Mouse (Mus musculus): Measurements from ENCODE around the gene Evpl.

The Evpl gene

GRCm38 (mm10) chr11:116255090-116255981 lies 17.5 kb upstream of the Evpl start:
- no peak for DNase-seq (ENCODE audit: low read depth, low spot score)

GRCm38 (mm10) chr11:116254627-116255026 lies 16.8 kb upstream of the Evpl start:
- no peak for DNase-seq (ENCODE audit: low read depth, low spot score)

DNA sequence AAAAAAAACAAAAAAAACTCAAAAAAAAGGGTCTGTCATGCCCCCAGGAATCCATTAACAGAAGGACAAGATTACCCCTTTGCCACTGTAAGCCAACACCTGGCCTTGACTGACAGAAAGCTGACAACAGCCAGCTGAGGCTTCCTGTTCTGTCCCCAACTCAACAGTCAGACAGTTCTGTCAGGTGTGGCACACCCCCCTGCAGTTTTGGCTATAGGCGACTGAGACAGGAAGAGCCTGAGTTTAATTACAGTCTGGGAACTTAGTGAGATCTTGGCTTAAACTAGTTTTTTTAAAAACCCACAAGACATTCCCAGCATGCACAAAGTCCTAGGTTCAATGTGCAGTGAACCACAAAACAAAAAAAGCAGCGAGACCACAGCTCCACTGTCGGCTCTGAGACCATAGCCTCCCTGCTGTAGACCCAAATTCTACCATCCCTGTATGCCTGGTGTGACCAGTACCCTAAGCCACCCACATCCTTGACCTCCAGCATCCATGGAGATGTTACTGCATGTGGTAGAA lies 15.3 kb upstream of the Evpl start:
- DNase-seq (ENCODE audit: low read depth, low spot score): no peak

DNA sequence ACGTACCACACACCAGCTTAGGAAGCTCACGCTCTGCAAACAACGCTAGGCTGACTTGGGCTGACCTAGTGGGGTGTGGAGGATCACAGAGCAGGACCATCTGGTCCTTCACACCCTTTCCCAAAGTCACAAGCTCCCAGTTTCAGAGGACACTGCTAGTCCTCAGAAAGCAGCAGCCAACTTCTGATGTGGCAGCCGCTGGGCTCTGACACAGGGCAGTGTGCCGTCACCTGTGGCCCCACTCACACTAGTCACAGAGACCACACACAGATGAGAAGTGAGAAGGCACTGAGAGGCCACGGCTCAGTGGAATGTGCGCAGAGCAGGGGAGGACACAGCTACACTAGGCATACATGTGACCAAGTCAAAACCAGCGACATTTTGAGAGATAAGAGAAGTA lies 13.0 kb upstream of the Evpl start:
- DNase-seq (ENCODE audit: low read depth, low spot score): no peak

DNA sequence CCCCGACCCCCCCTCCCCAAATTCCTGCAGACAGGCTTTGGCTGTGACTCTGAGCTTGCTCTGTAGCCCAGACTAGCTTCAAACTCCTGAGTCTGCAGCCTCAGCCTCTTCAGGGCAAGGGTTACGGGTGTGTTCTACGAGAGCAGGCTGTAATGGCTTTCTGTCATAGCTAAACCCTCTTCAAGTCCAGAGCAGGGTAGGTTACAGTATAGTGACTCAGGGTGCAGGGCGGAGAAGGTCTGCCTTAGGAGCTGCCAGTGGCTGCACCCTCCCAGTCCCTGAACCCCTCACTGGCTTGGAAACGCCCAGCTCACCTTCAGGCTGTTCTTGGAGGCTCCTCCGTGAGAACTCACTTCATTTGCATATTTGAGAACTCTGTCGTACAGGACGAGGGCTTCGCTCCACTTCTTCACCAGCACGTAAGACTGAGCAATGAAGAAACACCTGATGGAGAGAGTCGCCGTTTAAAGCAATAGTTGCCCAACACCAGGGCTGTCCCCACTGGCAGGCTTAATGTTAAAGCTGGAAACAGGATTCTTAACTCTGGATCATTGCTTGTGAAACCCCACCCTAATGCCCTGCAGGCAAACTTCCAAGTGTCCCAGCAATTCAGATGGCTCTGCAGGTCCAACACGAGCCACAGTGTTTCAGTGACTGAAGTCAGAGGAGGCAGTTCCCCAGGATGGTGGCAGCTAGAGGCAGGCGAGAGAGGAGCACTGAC lies 9.8 kb upstream of the Evpl start:
- DNase-seq (ENCODE audit: low read depth, low spot score): no peak

DNA sequence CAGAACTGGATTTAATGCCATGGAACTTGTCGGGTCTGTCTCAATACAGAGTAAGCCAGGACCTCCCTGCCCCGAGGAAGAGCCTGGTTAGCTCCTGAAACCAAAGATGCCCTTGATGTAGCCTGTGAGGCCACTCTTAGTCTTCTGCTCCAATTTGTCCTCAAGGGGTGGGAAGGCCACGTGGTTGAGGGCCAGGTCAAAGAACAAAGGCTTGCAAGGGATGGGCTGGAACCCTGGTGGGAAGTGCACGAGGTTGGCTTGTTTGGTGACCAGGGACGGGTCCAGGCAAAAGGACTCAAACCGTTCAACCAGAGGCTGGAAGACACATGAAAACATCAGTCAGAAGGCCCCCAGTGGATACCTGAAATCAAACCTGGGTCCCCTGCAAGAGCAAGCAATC lies 7.7 kb upstream of the Evpl start:
- no peak for DNase-seq (ENCODE audit: low read depth, low spot score)

GRCm38 (mm10) chr11:116244580-116244979 lies 6.7 kb upstream of the Evpl start:
- no peak for DNase-seq (ENCODE audit: low read depth, low spot score)

DNA sequence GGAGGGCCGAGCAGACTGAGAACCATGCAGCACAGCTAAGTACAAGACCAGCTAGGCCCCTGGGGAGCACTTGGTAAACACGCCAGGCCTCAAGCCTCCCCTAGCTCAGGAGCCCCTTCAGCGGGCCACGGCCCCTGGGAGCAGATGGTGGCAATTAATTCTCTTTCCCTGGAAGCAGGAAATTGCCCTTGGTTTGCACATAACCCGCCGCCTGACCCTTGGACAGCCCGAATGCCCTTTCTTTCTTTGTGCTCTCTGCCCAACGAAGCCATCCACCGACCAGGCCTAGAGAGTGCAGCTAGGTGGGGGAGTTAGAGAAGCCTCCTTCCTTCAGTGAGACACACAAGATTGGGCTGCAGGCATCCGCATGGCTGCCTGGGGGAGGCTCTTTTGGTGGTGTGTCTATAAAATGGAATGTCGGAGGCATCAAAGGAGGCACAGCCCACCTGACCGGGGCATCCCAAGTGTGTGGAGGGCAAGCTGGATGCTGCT lies 3.9 kb upstream of the Evpl start:
- DNase-seq (ENCODE audit: low read depth, low spot score): no peak

GRCm38 (mm10) chr11:116239797-116240196 lies 1.9 kb upstream of the Evpl start:
- DNase-seq (ENCODE audit: low read depth, low spot score): no peak

DNA sequence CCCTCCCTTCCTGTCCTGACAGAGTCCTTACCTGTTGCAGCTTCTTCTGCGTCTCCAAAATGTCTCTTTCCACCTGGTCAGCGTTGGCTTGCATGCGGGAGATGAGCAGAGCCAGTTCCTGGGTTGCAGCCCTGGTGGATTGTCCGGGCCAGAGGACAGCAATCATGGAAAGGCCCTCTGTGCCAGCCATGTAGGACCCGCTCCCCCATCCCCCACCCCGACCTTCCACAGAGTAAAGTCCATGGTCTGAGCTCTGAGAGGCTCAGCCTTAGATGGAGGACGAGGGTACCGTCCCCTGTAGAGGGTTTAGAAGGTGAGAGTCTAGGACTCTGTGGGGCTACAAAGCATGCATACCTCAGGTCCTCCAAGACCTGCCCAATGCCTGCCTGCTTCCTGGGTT lies 3.0 kb downstream of the Evpl start:
- no peak for DNase-seq (ENCODE audit: low read depth, low spot score)

DNA sequence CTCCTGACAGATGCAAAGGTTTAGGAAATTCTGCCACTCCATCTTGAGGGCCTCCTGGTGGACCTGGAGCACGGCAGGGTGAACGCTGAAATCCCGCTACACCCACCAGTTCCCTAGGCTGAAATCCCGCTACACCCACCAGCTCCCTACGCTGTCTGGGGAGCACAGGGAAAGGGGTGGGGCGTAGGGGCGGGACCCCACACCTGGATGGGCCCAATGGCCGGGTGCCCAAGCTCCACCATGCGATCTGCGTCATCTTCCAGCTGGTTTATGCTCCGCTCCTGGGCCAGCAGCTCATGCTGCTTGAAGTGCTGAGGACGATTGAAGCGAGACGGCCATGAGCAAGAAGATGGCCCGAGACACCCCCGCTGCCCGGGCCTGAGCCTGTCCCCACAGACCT lies 5.5 kb downstream of the Evpl start:
- no peak for DNase-seq (ENCODE audit: low read depth, low spot score)

GRCm38 (mm10) chr11:116228699-116229098 lies 9.2 kb downstream of the Evpl start:
- no peak for DNase-seq (ENCODE audit: low read depth, low spot score)

GRCm38 (mm10) chr11:116226414-116226813 lies 11.5 kb downstream of the Evpl start:
- DNase-seq (ENCODE audit: low read depth, low spot score): peak; percentile 49

DNA sequence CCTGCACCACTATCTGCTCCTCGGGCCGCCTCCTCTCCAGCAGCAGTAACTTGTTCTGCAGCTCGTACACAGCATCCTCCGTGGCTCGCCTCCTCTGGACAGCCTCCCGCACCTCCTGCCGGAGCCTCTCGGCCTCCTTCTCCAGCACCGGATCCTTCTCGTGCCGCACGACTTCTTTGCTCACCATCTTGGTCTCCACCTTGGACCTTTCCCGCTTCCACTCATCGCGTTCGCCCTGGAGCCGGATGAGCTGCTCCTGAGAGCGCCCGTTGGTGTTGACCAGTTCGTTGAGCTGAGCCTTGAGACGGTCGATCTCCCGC lies 15.2 kb downstream of the Evpl start:
- no peak for DNase-seq (ENCODE audit: low read depth, low spot score)

DNA sequence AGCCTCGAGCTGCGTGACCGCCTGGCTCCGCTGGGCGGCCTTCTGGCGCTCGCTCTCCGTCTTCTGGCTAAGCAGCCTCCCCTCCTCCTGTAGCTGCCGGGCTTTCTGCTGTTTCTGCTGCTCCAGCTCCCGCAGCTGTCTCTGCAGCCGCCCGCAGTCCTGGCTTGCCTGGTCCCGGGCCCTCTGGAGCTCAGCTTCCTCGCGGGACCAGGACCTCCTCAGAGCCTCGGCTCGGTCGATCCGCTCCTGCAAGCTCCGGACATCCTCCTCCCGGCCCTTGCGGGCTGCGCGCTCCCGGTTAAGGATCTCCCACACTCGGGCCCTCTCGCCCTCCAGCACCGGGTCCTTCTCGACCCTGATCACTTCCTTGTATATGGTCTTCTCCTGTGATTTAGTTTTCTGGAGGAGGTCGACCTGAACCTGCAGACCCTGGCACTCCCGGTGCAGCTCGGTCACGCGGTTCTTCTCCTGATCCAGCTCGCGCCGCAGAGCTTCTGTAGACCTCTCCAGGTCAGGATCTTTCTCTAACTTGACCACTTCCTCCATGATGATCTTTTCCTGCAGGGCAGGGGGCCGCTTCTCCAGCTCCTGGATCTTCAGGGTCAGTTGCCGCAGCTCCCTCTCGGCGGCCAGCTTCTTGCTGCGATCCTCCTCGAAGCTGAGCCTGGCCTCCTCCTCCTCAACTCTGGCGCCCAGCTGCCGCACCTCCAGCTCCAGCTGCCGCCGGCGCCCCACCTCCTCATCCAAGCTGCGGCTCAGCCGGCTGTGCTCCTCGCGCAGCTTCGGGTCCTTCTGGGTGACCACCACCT lies 15.7 kb downstream of the Evpl start:
- no peak for DNase-seq (ENCODE audit: low read depth, low spot score)

DNA sequence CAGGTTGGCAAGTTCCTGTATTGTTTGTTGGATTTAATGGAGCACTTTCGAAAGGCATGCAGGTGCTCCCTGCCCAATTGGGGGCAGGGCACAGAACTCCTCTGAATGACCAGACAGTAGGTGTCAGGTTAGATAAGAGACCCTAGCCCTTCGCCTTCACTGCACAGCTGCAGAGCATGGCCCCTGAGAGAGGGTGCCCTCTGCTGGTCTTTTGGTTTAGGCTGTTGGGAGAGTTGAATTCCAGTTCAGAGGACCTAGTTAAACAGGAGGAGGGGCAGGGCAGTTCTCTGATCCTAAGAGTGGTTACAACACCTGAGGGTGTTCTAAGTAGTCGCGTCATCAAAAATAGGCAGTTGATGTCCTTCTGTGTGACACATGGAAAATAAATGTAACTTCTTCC lies 18.0 kb downstream of the Evpl start:
- peak; percentile 13 for DNase-seq (ENCODE audit: low read depth, low spot score)

DNA sequence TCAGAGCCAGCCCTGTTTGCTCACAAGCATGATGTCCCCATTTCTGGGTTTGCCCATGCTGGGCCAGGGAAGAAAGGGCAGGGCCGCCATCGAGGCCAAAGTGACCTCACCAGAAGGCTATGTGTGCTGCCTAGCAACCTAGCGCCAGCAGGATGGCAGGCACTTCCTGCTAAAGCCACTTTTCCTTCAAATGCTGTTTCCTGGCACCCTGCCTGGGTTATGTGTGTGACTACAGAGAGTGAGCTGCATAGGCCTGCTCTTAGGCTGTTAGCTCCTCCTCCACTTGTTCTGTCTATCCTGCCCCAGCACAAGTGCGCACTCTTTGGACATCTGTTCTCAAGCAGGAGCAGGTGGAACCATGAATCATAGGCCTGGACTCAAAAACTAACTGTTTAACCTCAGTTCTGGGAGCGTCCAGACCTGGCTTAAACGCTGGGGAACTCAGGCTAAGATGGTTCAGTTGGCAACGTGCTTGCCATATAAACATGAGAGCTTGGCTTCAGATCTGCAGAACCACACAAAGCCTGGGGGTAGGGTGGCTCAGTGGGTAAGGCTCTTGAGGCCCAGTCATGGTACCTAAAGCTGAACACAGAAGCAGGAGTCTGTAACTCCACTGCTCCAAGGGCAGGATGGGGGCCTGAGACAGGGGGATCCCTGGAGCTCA lies 19.0 kb downstream of the Evpl start:
- peak; percentile 20 for DNase-seq (ENCODE audit: low read depth, low spot score)

GRCm38 (mm10) chr11:116218263-116218662 lies 19.6 kb downstream of the Evpl start:
- DNase-seq (ENCODE audit: low read depth, low spot score): no peak

GRCm38 (mm10) chr11:116216549-116216948 lies 21.3 kb downstream of the Evpl start:
- DNase-seq (ENCODE audit: low read depth, low spot score): no peak

GRCm38 (mm10) chr11:116215991-116216390 lies 21.9 kb downstream of the Evpl start:
- DNase-seq (ENCODE audit: low read depth, low spot score): no peak

DNA sequence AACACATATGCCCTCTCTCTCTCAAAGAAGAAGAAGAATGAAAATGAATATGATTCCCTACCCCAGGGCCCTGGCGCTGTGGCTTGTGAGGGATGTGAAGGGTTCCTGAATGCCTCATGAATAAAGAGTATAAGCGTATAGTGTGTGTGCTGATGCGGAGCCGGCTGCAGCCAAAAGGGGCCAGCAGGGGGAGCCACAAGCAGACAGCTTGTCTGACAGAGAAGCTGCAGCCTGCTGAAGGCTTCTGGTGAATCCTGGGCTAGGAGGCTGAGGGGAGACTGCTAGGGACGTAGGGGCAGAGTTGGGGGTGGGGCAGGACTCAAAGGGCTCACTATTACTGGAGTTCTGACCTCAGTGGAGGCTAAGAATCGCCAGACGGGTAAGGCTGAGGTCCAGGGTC lies 22.7 kb downstream of the Evpl start:
- no peak for DNase-seq (ENCODE audit: low read depth, low spot score)
